9 mouse cellular contexts compared by ENCODE assay signal in genomic region chr1:179623657-179624056, GRCm38 (mm10). TPM values are rescaled to one million over a fixed set of nuclear protein-coding genes. Genes with fewer than 3 reads are reported as not detected.
DNase-seq lines count a peak whose midpoint lies in the region; ATAC-seq and TF ChIP-seq lines count a peak whose summit lies in the region.
"Had no signal": no experiment of that assay in that cellular context is flagged by ENCODE, and none has a peak within 500 bp of the region (broad histone marks: within the 10 kb centered on the region; RNA-seq: fewer than 3 reads in every experiment).

No protein-coding gene starts in this region.

- intact Hi-C loops in heart, adult 2 months (cut with DNase I): loop anchor here (1.0 to 2.0 kb wide), 3 partner anchors 77 to 120 kb away; partner anchors contain the start of genes Cnst and Tfb2m

- ATAC-seq in megakaryocyte-erythroid progenitor cell, adult 5-6 weeks (replicated peaks; ENCODE audit: low FRiP score, low TSS enrichment, poor library complexity, severe bottlenecking): peak; percentile 59; the same call in 1 of the 2 replicates

- H3K27me3 ChIP-seq in heart, adult 2 months (ENCODE audit: control insufficient read depth, insufficient read depth, low read length): no peaks in the 10 kb centered on the region
- H3K27me3 ChIP-seq: embryonic facial prominence, embryonic 12.5 days had no signal

- no peak overlapping the region for H3K4me3 ChIP-seq in heart, adult 2 months
- H3K4me3 ChIP-seq in brown adipose tissue, adult 24 weeks (ENCODE audit: insufficient read depth, low read depth, low read length): no peak overlapping the region
- H3K4me3 ChIP-seq: embryonic facial prominence, embryonic 12.5 days had no signal

- TF ChIP-seq EP300 in heart, adult 2 months (IDR thresholded peaks at IDR 0.05; ENCODE audit: insufficient read depth, low read depth, low read length): no peak

- H3K79me2 ChIP-seq in heart, adult 2 months (replicated peaks; ENCODE audit: control insufficient read depth, insufficient read depth, low read length): no peaks in the 10 kb centered on the region

- no peak overlapping the region for H3K9ac ChIP-seq in heart, adult 2 months (ENCODE audit: low read depth, low read length)
- H3K9ac ChIP-seq: embryonic facial prominence, embryonic 12.5 days had no signal

- TF ChIP-seq POLR2A in heart, adult 2 months (IDR thresholded peaks at IDR 0.05; ENCODE audit: insufficient read depth, low read depth, low read length): no peak

- no peaks in the 10 kb centered on the region for H3K36me3 ChIP-seq in heart, adult 2 months (ENCODE audit: control insufficient read depth, insufficient read depth, low read length)

- 60% methylated on average over 4 of the region's 4 CpGs for WGBS in heart, adult 2 months

- peak; percentile 84 for TF ChIP-seq CTCF in heart, adult 2 months (IDR thresholded peaks at IDR 0.05)

- H3K4me1 ChIP-seq in heart, adult 2 months (ENCODE audit: control insufficient read depth, insufficient read depth, low read length): no peaks in the 10 kb centered on the region
- H3K4me1 ChIP-seq in brown adipose tissue, adult 24 weeks (ENCODE audit: control insufficient read depth, insufficient read depth, insufficient read length, low read length): no peaks in the 10 kb centered on the region
- H3K4me1 ChIP-seq: embryonic facial prominence, embryonic 12.5 days had no signal

- DNase-seq in heart, adult 2 months: peak; percentile 29 to 61
- DNase-seq in heart, adult 8-10 months (ENCODE audit: low spot score): no peak
- DNase-seq in right cerebral cortex, postnatal 14 days: peak; percentile 65
- no peak for DNase-seq in right cerebral cortex, postnatal 36 days (ENCODE audit: low spot score in 2 of 2)
- DNase-seq in heart, postnatal 4 days: peak; percentile 64
- DNase-seq in yolk sac, embryonic 10.5 days (ENCODE audit: low spot score): no peak

- no peak overlapping the region for H3K27ac ChIP-seq in heart, adult 2 months
- H3K27ac ChIP-seq in brown adipose tissue, adult 24 weeks (replicated peaks; ENCODE audit: low read depth, low read length): 0 out of 2 replicates have a peak overlapping the region, but pooled peaks have one; percentile 9
- H3K27ac ChIP-seq: embryonic facial prominence, embryonic 12.5 days had no signal

RNA-seq across cellular contexts. Expression of gene Sccpdh, which starts 44.4 kb away (rescaled TPM):
- total RNA-seq in heart, adult 2 months (2021): 10 to 100 TPM; 47.9 to 49.4 TPM
- 23.6 and 72.3 TPM in 2 replicates for polyA plus RNA-seq in heart, adult 2 months (2012; rRNA removed)
- total RNA-seq in heart, adult 8-10 months (2022): 10 to 100 TPM; 48.4 to 60.5 (median 52.1) TPM
- 37.2 and 40.0 TPM in 2 replicates for polyA plus RNA-seq in brown adipose tissue, adult 24 weeks (2012; ENCODE audit: insufficient read depth, insufficient read length, missing spikeins)
- 10 to 100 TPM; 65.1 to 70.9 TPM for total RNA-seq in heart, postnatal 4 days (2021)
- 1.4 and 5.1 TPM in 2 replicates for total RNA-seq in megakaryocyte-erythroid progenitor cell, adult 5-6 weeks (2014; fragmentation: Nextera tagmentation)
- 13.2 and 26.4 TPM in 2 replicates for total RNA-seq in megakaryocyte-erythroid progenitor cell, adult 5-6 weeks (2017)

Comparison
In these comparisons a context has a peak if more than half of its experiments do, and no peak if none do; other contexts are left out.
1. DNase-seq: peak in heart, adult 2 months (2 of 2), right cerebral cortex, postnatal 14 days (single experiment) and heart, postnatal 4 days (single experiment); none in heart, adult 8-10 months (single experiment), right cerebral cortex, postnatal 36 days (0 of 2) and yolk sac, embryonic 10.5 days (single experiment).